Mouse (Mus musculus) Patski (cell line): ENCODE data around the gene Cnksr3. TPM values are rescaled to one million over a fixed set of nuclear protein-coding genes. Genes with fewer than 3 reads are reported as not detected.
A peak's percentile ranks its signal among the peaks of the same experiment; 100 is the strongest.

Experiments
- ATAC-seq: fragments of 100-300 bp; one replicate; pipeline ENCODE4 v1.8.0; 2021
- CTCF ChIA-PET: fragments of 350-600 bp; sonication (Branson Sonifier 250); formaldehyde crosslinking; loops from one replicate; lab custom pipeline; 2022; ENCODE audit warnings: inconsistent platforms; lab: Charles Lee
- POLR2A ChIA-PET: fragments of 350-600 bp; sonication (Branson Sonifier 250); formaldehyde crosslinking; loops from one replicate; lab custom pipeline; 2022; ENCODE audit warnings: antibody characterized with exemption, inconsistent platforms; lab: Charles Lee
- DNase-seq: peaks from one replicate; pipeline ENCODE4 v3.0.0-alpha.2; 2011; ENCODE audit warnings: low read depth, low spot score
- H3K27me3 ChIP-seq: fragments of 371-371 bp; one replicate; pipeline ENCODE4 v1.5.1; 2021
- CTCF ChIP-seq: fragments of 100-300 bp; IDR thresholded peaks from one replicate; pipeline ENCODE4 v1.5.1; 2021
- in situ Hi-C: fragments of 300-500 bp; cut with MboI; formaldehyde crosslinking; loops from 3 replicates; pipeline ENCODE4 v1.11.1; 2018; ENCODE audit warnings: low pct_unique_long_range_greater_than_20kb, mixed read lengths
- polyA plus RNA-seq: library from polyadenylated mRNA; unstranded; gene quantifications from one replicate; pipeline ENCODE4 v1.2.3, GENCODE M21; 2021

Gene Cnksr3
- polyA plus RNA-seq, 1 experiment from 2014 or later: 88.3 TPM

GRCm38 (mm10) chr10:7198201-7198600 lies 13.8 kb downstream of the Cnksr3 start:
- in situ Hi-C loops: loop anchor here (25.0 kb wide), 1 partner anchor 1386 kb away; the partner anchor contains the start of genes Fbxo5 and Mtrf1l
- H3K27me3 ChIP-seq: no peaks in the 10 kb centered on the region
- ATAC-seq: no peak
- TF ChIP-seq CTCF: no peak
- no peak for DNase-seq
- POLR2A ChIA-PET: interaction anchor here (1.5 kb wide), 1 partner anchor 15 kb away, joined by 4 read pairs; no protein-coding TSS in a partner anchor
- CTCF ChIA-PET: interaction anchor here (1.2 kb wide), 1 partner anchor 17 kb away, joined by 3 read pairs; no protein-coding TSS in a partner anchor

- DNase-seq (no peak), ATAC-seq (no peak)
- TF ChIP-seq CTCF: no peak
- CTCF ChIA-PET: interaction anchor here (0.7 to 1.2 kb wide), 2 partner anchors 17 to 475 kb away, joined by 3 read pairs; no protein-coding TSS in a partner anchor
- no peaks in the 10 kb centered on the region for H3K27me3 ChIP-seq
- in situ Hi-C loops: loop anchor here (25.0 kb wide), 1 partner anchor 1385 kb away; the partner anchor contains the start of genes Fbxo5 and Mtrf1l
- POLR2A ChIA-PET: interaction anchor here (0.5 to 1.5 kb wide), 2 partner anchors 9 to 15 kb away, joined by 4 read pairs; no protein-coding TSS in a partner anchor
Measured at GRCm38 (mm10) chr10:7197733-7198132, 14.3 kb downstream of the Cnksr3 start.

GRCm38 (mm10) chr10:7196668-7197400 lies 15.2 kb downstream of the Cnksr3 start:
- H3K27me3 ChIP-seq: no peaks in the 10 kb centered on the region
- ChIA-PET POLR2A (interaction anchor here (0.5 to 0.6 kb wide), 2 partner anchors 10 to 297 kb away, joined by 3 to 4 read pairs; no protein-coding TSS in a partner anchor), CTCF (interaction anchor here (0.7 kb wide), 1 partner anchor 476 kb away, joined by 3 read pairs; no protein-coding TSS in a partner anchor)
- no peak for ATAC-seq
- no peak for DNase-seq
- no peak for TF ChIP-seq CTCF
- in situ Hi-C loops: loop anchor here (25.0 kb wide), 1 partner anchor 1385 kb away; the partner anchor contains the start of genes Fbxo5 and Mtrf1l

GRCm38 (mm10) chr10:7195927-7196326 lies 16.1 kb downstream of the Cnksr3 start:
- POLR2A ChIA-PET: no interaction called here
- in situ Hi-C loops: loop anchor here (25.0 kb wide), 1 partner anchor 1384 kb away; the partner anchor contains the start of genes Fbxo5 and Mtrf1l
- CTCF ChIA-PET: no interaction called here
- no peak for TF ChIP-seq CTCF
- DNase-seq (no peak), ATAC-seq (no peak)
- no peaks in the 10 kb centered on the region for H3K27me3 ChIP-seq

- ChIA-PET CTCF (no interaction called here), POLR2A (no interaction called here)
- in situ Hi-C loops: loop anchor here (25.0 kb wide), 1 partner anchor 1380 kb away; the partner anchor contains the start of genes Fbxo5 and Mtrf1l
- TF ChIP-seq CTCF: no peak
- ATAC-seq: no peak
- H3K27me3 ChIP-seq: no peaks in the 10 kb centered on the region
- DNase-seq: no peak
Measured at GRCm38 (mm10) chr10:7191721-7192413, 20.2 kb downstream of the Cnksr3 start.

- DNase-seq: no peak
- no peak for TF ChIP-seq CTCF
- no peaks in the 10 kb centered on the region for H3K27me3 ChIP-seq
- ATAC-seq: peak; percentile 78
- in situ Hi-C loops: loop anchor here (25.0 kb wide), 1 partner anchor 1377 kb away; the partner anchor contains the start of genes Fbxo5 and Mtrf1l
- POLR2A ChIA-PET: no interaction called here
- CTCF ChIA-PET: interaction anchor here (1.4 kb wide), 1 partner anchor 32 kb away, joined by 5 read pairs; no protein-coding TSS in a partner anchor
Measured at GRCm38 (mm10) chr10:7189194-7189593, 22.8 kb downstream of the Cnksr3 start.

- no peak for DNase-seq
- CTCF ChIA-PET: interaction anchor here (0.9 to 1.4 kb wide), 2 partner anchors 11 to 30 kb away, joined by 3 to 5 read pairs; no protein-coding TSS in a partner anchor
- in situ Hi-C loops: loop anchor here (25.0 kb wide), 1 partner anchor 1376 kb away; the partner anchor contains the start of genes Fbxo5 and Mtrf1l
- no peak for TF ChIP-seq CTCF
- POLR2A ChIA-PET: no interaction called here
- ATAC-seq: no peak
- H3K27me3 ChIP-seq: no peaks in the 10 kb centered on the region
Measured at GRCm38 (mm10) chr10:7187881-7188280, 24.2 kb downstream of the Cnksr3 start.

- ChIA-PET POLR2A (no interaction called here), CTCF (interaction anchor here (0.8 kb wide), 1 partner anchor 9 kb away, joined by 3 read pairs; no protein-coding TSS in a partner anchor)
- DNase-seq (no peak), ATAC-seq (no peak)
- H3K27me3 ChIP-seq: no peaks in the 10 kb centered on the region
- in situ Hi-C loops: loop anchor here (25.0 kb wide), 1 partner anchor 1375 kb away; the partner anchor contains the start of genes Fbxo5 and Mtrf1l
- TF ChIP-seq CTCF: no peak
Measured at GRCm38 (mm10) chr10:7186992-7187391, 25.0 kb downstream of the Cnksr3 start.

GRCm38 (mm10) chr10:7186018-7186417 lies 26.0 kb downstream of the Cnksr3 start:
- no peak for TF ChIP-seq CTCF
- CTCF ChIA-PET: no interaction called here
- DNase-seq: no peak
- in situ Hi-C loops: loop anchor here (25.0 kb wide), 1 partner anchor 1374 kb away; the partner anchor contains the start of genes Fbxo5 and Mtrf1l
- H3K27me3 ChIP-seq: no peaks in the 10 kb centered on the region
- POLR2A ChIA-PET: no interaction called here
- no peak for ATAC-seq
